Mouse (Mus musculus): ENCODE results near the gene 4921511C20Rik.

Gene 4921511C20Rik

GRCm38 (mm10) chrX:127393993-127394392, at the start of gene 4921511C20Rik:
Gene 4921511C20Rik, plus strand, starts transcription at chrX:127394293.
- no peak for DNase-seq

Measured in cerebellum, adult 9-11 months (tissue).